Mouse (Mus musculus) bone marrow macrophage, adult 2 months (primary cell): ENCODE data around the gene Polh.

Experiments used
- CTCF ChIP-seq: IDR thresholded peaks from 2 replicates; pipeline ENCODE4 v1.5.1; 2012; ENCODE audit warnings: low read depth, mild to moderate bottlenecking, low read length, moderate library complexity
- POLR2A ChIP-seq: IDR thresholded peaks from 2 replicates; pipeline ENCODE4 v1.6.1; 2012; ENCODE audit warnings: mild to moderate bottlenecking, low read depth, low read length, borderline replicate concordance

GRCm38 (mm10) chr17:46227576-46227975 is 25.1 kb upstream of the Polh start:
- TF ChIP-seq CTCF (no peak), POLR2A (no peak)
